Comparison of ENCODE assay signal across 8 mouse cellular contexts in genomic region chr5:137627991-137628390, GRCm38 (mm10). TPM values are rescaled to one million over a fixed set of nuclear protein-coding genes. Genes with fewer than 3 reads are reported as not detected.
DNase-seq lines count a peak whose midpoint lies in the region; ATAC-seq and TF ChIP-seq lines count a peak whose summit lies in the region.

No protein-coding gene starts in this region.

- under 1% methylated on average over 9 of the region's 9 CpGs for WGBS in embryonic facial prominence, embryonic 14.5 days
- WGBS in kidney, adult 2 months = 1% methylated on average over 9 of the region's 9 CpGs

- H3K4me2 ChIP-seq in embryonic facial prominence, embryonic 14.5 days (ENCODE audit: low read depth, low read length) = peak overlapping the region; percentile 70

- H3K27ac ChIP-seq in embryonic facial prominence, embryonic 14.5 days (replicated peaks; ENCODE audit: low read depth, low read length) = peak overlapping the region; percentile 88
- H3K27ac ChIP-seq in kidney, adult 2 months (ENCODE audit: insufficient read depth, low read depth, low read length) = peak overlapping the region; percentile 98

- TF ChIP-seq CTCF in kidney, adult 2 months (conservative IDR thresholded peaks at IDR 0.05; ENCODE audit: insufficient read depth, insufficient read length, low read depth, low read length) = no peak

- H3K4me3 ChIP-seq in embryonic facial prominence, embryonic 14.5 days (ENCODE audit: low read depth, low read length) = peak overlapping the region; percentile 51
- H3K4me3 ChIP-seq in kidney, adult 2 months (ENCODE audit: insufficient read depth, low read depth, low read length) = peak overlapping the region; percentile 82

- no peak for TF ChIP-seq POLR2A in kidney, adult 2 months (IDR thresholded peaks at IDR 0.05; ENCODE audit: low read depth, low read length)

- peak; percentile 28 for DNase-seq in ovary, postnatal 36 days (ENCODE audit: low spot score)
- no peak for DNase-seq in ovary, adult 18-20 months (ENCODE audit: low spot score)
- no peak for DNase-seq in embryonic facial prominence, embryonic 14.5 days (ENCODE audit: low spot score)
- DNase-seq in kidney, adult 2 months = peak; percentile 52
- peak; percentile 67 for DNase-seq in lung, postnatal 36 days
- no peak for DNase-seq in left cerebral cortex, postnatal 36 days (ENCODE audit: low spot score in 2 of 2)
- no peak for DNase-seq in thymus, postnatal 4 days
- DNase-seq in right cerebral cortex, postnatal 10 days (ENCODE audit: low spot score in 2 of 2) = no peak

- no peak for ATAC-seq in embryonic facial prominence, embryonic 14.5 days (ENCODE audit: low read depth)

- intact Hi-C loops in left cerebral cortex, postnatal 36 days (cut with DNase I) = loop anchor here (5.0 kb wide), 1 partner anchor 41 kb away; no protein-coding TSS in a partner anchor

- peaks cover 33% of the 10 kb centered on the region for H3K4me1 ChIP-seq in embryonic facial prominence, embryonic 14.5 days (ENCODE audit: control insufficient read depth, insufficient read depth, low read length)
- peaks cover 5% of the 10 kb centered on the region; the same call in 1 of the 2 replicates for H3K4me1 ChIP-seq in kidney, adult 2 months (ENCODE audit: control insufficient read depth, insufficient read depth, low read length)

- H3K9ac ChIP-seq in embryonic facial prominence, embryonic 14.5 days (ENCODE audit: low read depth, low read length) = peak overlapping the region; percentile 67

- no peaks in the 10 kb centered on the region for H3K9me3 ChIP-seq in embryonic facial prominence, embryonic 14.5 days (ENCODE audit: control insufficient read depth, low read length)

- H3K36me3 ChIP-seq in embryonic facial prominence, embryonic 14.5 days (ENCODE audit: control insufficient read depth, insufficient read depth, low read length) = no peaks in the 10 kb centered on the region
- no peaks in the 10 kb centered on the region for H3K36me3 ChIP-seq in kidney, adult 2 months (ENCODE audit: control insufficient read depth, insufficient read depth, low read length)

- no peaks in the 10 kb centered on the region for H3K27me3 ChIP-seq in embryonic facial prominence, embryonic 14.5 days (replicated peaks; ENCODE audit: control insufficient read depth, insufficient read depth, low read length)
- H3K27me3 ChIP-seq in kidney, adult 2 months (replicated peaks; ENCODE audit: control insufficient read depth, insufficient read depth, low read length) = no peaks in the 10 kb centered on the region

RNA-seq across cellular contexts. Expression of gene Fbxo24, which starts 0.8 kb away (rescaled TPM):
- polyA plus RNA-seq in embryonic facial prominence, embryonic 14.5 days (2014; fragmentation: Nextera tagmentation; extraction: Ambion mirVana) = 0.10 and 0.25 TPM in 2 replicates
- 0.20 and 0.41 TPM in 2 replicates for polyA plus RNA-seq in kidney, adult 2 months (2012; rRNA removed)
- under 1 TPM; 0.20 to 0.25 TPM for total RNA-seq in left cerebral cortex, postnatal 36 days (2021)

RNA-seq across cellular contexts. Expression of gene Lrch4, which starts 0.9 kb away (rescaled TPM):
- polyA plus RNA-seq in embryonic facial prominence, embryonic 14.5 days (2014; fragmentation: Nextera tagmentation; extraction: Ambion mirVana) = 36.5 and 40.1 TPM in 2 replicates
- polyA plus RNA-seq in kidney, adult 2 months (2012; rRNA removed) = 39.4 and 45.5 TPM in 2 replicates
- total RNA-seq in left cerebral cortex, postnatal 36 days (2021) = 10 to 100 TPM; 11.3 to 19.4 TPM

RNA-seq across cellular contexts. Expression of gene Gm20605, which starts 1.0 kb away (rescaled TPM):
- 6.4 and 6.6 TPM in 2 replicates for polyA plus RNA-seq in embryonic facial prominence, embryonic 14.5 days (2014; fragmentation: Nextera tagmentation; extraction: Ambion mirVana)
- 12.2 and 19.8 TPM in 2 replicates for polyA plus RNA-seq in kidney, adult 2 months (2012; rRNA removed)
- 10 to 100 TPM in 1 of 2 experiments, 1 to 10 TPM in 1; 5.5 to 11.7 TPM for total RNA-seq in left cerebral cortex, postnatal 36 days (2021)

RNA-seq across cellular contexts. Expression of gene Sap25, which starts 13.1 kb away (rescaled TPM):
- polyA plus RNA-seq in embryonic facial prominence, embryonic 14.5 days (2014; fragmentation: Nextera tagmentation; extraction: Ambion mirVana) = 6.3 and 7.2 TPM in 2 replicates
- 61.1 and 77.6 TPM in 2 replicates for polyA plus RNA-seq in kidney, adult 2 months (2012; rRNA removed)
- total RNA-seq in left cerebral cortex, postnatal 36 days (2021) = 1 to 10 TPM; 4.2 to 7.7 TPM

RNA-seq across cellular contexts. Expression of gene Pcolce, which starts 14.4 kb away (rescaled TPM):
- 242 and 292 TPM in 2 replicates for polyA plus RNA-seq in embryonic facial prominence, embryonic 14.5 days (2014; fragmentation: Nextera tagmentation; extraction: Ambion mirVana)
- 160 and 179 TPM in 2 replicates for polyA plus RNA-seq in kidney, adult 2 months (2012; rRNA removed)
- 10 to 100 TPM in 1 of 2 experiments, 1 to 10 TPM in 1; 8.6 to 14.9 TPM for total RNA-seq in left cerebral cortex, postnatal 36 days (2021)

Comparison
In these comparisons a context has a peak if more than half of its experiments do, and no peak if none do; other contexts are left out.
1. DNase-seq: peak in ovary, postnatal 36 days (single experiment), kidney, adult 2 months (single experiment) and lung, postnatal 36 days (single experiment); none in ovary, adult 18-20 months (single experiment), embryonic facial prominence, embryonic 14.5 days (single experiment), left cerebral cortex, postnatal 36 days (0 of 2), thymus, postnatal 4 days (single experiment) and right cerebral cortex, postnatal 10 days (0 of 2).